Mouse (Mus musculus): ENCODE measurements around the gene Acvrl1.

DNA sequence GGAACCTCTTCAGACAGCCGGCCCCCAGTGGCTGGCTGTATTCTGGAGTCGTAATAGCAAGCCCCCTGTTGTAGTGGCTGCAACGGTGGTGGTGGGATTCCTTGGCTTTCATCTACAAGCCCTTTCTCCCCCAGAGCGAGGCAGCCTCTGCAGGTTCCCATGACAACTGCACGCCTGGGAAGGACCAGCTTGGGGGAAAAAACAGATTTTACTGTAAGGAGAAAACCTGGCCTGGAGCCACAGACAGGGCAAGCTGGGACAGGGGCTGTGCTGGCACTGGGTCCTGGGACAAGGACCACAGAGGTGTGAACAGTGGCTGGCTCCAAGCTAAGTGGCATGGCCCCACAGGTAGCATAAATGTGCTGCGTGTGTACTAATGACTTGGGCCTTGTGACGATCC is 32.3 kb downstream of the Acvrl1 start:
- TF ChIP-seq CTCF (IDR thresholded peaks at IDR 0.05; ENCODE audit: extremely low read depth, insufficient read depth, insufficient read length, insufficient replicate concordance): no peak
- no peak for TF ChIP-seq POLR2A (IDR thresholded peaks at IDR 0.05; ENCODE audit: low read depth, low read length)

Measured in spleen, adult 2 months (tissue).